8 mouse cellular contexts compared by ENCODE assay signal in the genomic region with DNA sequence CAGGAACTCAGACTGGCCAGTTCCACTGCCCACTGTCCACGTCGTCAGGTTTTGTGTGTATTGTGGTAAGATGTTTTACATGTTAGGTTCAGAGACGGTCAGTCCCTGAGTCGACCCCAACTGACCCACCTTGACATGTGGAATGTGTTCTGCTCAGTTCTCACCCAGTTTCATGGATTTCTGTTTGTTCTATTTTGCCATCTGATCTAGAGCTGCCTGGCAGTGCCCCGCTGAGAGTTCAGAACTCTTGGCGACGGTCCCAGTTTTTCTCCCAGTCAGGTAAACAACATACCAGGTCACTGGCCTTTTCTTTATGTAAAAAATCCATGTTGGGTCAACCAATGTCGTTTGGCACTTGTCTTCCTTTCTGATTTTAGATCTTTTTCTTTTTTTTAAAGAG.
DNase-seq lines count a peak whose midpoint lies in the region; TF ChIP-seq lines count a peak whose summit lies in the region.
"Had no signal": no experiment of that assay in that cellular context is flagged by ENCODE, and none has a peak within 500 bp of the region (broad histone marks: within the 10 kb centered on the region; RNA-seq: fewer than 3 reads in every experiment).

No protein-coding gene starts in this region.

- 0 out of 2 replicates have a peak overlapping the region, but pooled peaks have one; percentile 8 for H3K27ac ChIP-seq in layer of hippocampus, adult 2 months
- H3K27ac ChIP-seq: intestine, embryonic 15.5 days had no signal

- H3K4me3 ChIP-seq in layer of hippocampus, adult 2 months: no peak overlapping the region
- H3K4me3 ChIP-seq: intestine, embryonic 15.5 days had no signal

- no peak for TF ChIP-seq CTCF in layer of hippocampus, adult 2 months (conservative IDR thresholded peaks at IDR 0.05)

- no peak for DNase-seq in layer of hippocampus, adult 2 months (ENCODE audit: low spot score in 2 of 2)
- no peak for DNase-seq in layer of hippocampus, adult 11-12 months (ENCODE audit: low spot score)
- DNase-seq in cerebellum, adult 9-10 months: peak; percentile 89
- peak; percentile 74 for DNase-seq in kidney, postnatal 10 days
- DNase-seq in lung, postnatal 25 days (ENCODE audit: low spot score): peak; percentile 37
- no peak for DNase-seq in frontal cortex, adult 2 months (ENCODE audit: extremely low spot score in 1 of 2, low spot score in 1 of 2)
- no peak for DNase-seq in right cerebral cortex, postnatal 36 days (ENCODE audit: low spot score in 2 of 2)

Comparison
In these comparisons a context has a peak if more than half of its experiments do, and no peak if none do; other contexts are left out.
1. DNase-seq: peak in cerebellum, adult 9-10 months (single experiment), kidney, postnatal 10 days (single experiment) and lung, postnatal 25 days (single experiment); none in layer of hippocampus, adult 2 months (0 of 2), layer of hippocampus, adult 11-12 months (single experiment), frontal cortex, adult 2 months (0 of 2) and right cerebral cortex, postnatal 36 days (0 of 2).